Mouse (Mus musculus) limb, embryonic 12.5 days (tissue): ENCODE data around the gene Prc1. TPM values are rescaled to one million over a fixed set of nuclear protein-coding genes. Genes with fewer than 3 reads are reported as not detected.
"Not testable (repeated sequence)": the region's sequence is repeated elsewhere in the genome, so short reads cannot be mapped to it uniquely, and the experiment has no call there.

Experiments
- ATAC-seq: fragments of 200-750 bp; cut with Nextera tagmentation; 2 replicates; pipeline ENCODE4 v1.8.0; 2017; ENCODE audit warnings: low read depth, moderate TSS enrichment; ENCODE audit not compliant: insufficient number of reproducible peaks, insufficient read depth, low FRiP score, low TSS enrichment
- H3K27ac ChIP-seq: fragments of 300-500 bp; sonication (generic); 2 replicates; pipeline ENCODE4 v1.5.1; 2016; ENCODE audit warnings: mild to moderate bottlenecking, moderate library complexity
- H3K27me3 ChIP-seq: fragments of 300-500 bp; sonication (generic); 2 replicates; pipeline ENCODE4 v1.6.1; 2016; ENCODE audit warnings: mild to moderate bottlenecking, moderate library complexity
- H3K36me3 ChIP-seq: fragments of 300-500 bp; sonication (generic); 2 replicates; pipeline ENCODE4 v1.6.1; 2016; ENCODE audit warnings: mild to moderate bottlenecking, moderate library complexity
- H3K4me1 ChIP-seq: fragments of 300-500 bp; sonication (generic); replicated peaks from 2 replicates; pipeline ENCODE4 v1.6.1; 2016
- H3K4me2 ChIP-seq: fragments of 300-500 bp; sonication (generic); 2 replicates; pipeline ENCODE4 v1.6.1; 2016; ENCODE audit warnings: mild to moderate bottlenecking, moderate library complexity
- H3K4me3 ChIP-seq: fragments of 300-500 bp; sonication (generic); replicated peaks from 2 replicates; pipeline ENCODE4 v1.5.1; 2016; ENCODE audit warnings: mild to moderate bottlenecking
- H3K9ac ChIP-seq: fragments of 300-500 bp; sonication (generic); replicated peaks from 2 replicates; pipeline ENCODE4 v1.6.1; 2016; ENCODE audit warnings: mild to moderate bottlenecking, moderate library complexity
- H3K9me3 ChIP-seq: fragments of 300-500 bp; sonication (generic); 2 replicates; pipeline ENCODE4 v1.6.1; 2016; ENCODE audit warnings: mild to moderate bottlenecking, moderate library complexity
- WGBS: fragments of 180-500 bp; shearing (Covaris S2); methylation state at CpG from one replicate; pipeline ENCODE4 v1.1.7; 2016; 5-methylcytosine and 5-hydroxymethylcytosine counted together
- polyA plus RNA-seq: library from polyadenylated mRNA; unstranded; fragments of >200 nt; fragmentation: Nextera tagmentation; extraction: Ambion mirVana; gene quantifications from 2 replicates; pipeline ENCODE4 v1.2.1, GENCODE M21; 2016

Prc1 gene
- polyA plus RNA-seq, 1 experiment from 2014 or later = 133 TPM

DNA sequence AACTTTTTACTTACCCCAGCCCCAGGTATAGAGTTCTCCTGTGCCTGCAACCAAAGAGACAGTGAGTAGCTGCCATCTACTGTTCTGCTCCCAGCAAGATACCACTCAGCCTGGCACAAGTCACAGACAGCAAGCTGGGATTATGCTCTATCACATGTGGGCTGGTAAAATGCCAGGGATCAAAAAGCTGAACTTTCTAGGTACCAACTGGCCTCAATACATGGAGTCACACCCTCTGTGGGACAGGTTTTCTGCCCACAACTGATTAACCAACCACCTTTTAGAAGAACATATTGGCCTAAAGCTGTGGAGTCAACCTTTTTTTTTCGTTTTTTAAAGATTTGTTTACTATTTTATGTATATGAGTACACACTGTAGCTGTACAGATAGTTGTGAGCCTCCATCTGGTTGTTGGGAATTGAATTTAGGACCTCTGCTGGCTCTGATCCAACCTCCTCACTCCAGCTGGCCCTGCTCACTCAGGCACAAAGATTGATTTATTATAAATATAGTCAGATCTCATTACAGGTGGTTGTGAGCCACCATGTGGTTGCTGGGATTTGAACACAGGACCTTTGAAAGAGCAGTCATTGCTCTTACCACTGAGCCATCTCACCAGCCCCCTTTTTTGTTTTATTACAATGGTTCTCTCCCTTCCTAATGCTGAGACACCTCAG, 23.3 kb downstream of the Prc1 start:
- no peak overlapping the region for H3K27ac ChIP-seq
- 76% methylated on average over 1 of the region's 1 CpGs for WGBS
- no peak overlapping the region for H3K4me3 ChIP-seq
- no peak for ATAC-seq
- no peaks in the 10 kb centered on the region for H3K9me3 ChIP-seq
- H3K4me2 ChIP-seq = no peak overlapping the region
- H3K36me3 ChIP-seq = peaks cover 79% of the 10 kb centered on the region
- no peaks in the 10 kb centered on the region for H3K4me1 ChIP-seq
- no peak overlapping the region for H3K9ac ChIP-seq
- no peaks in the 10 kb centered on the region for H3K27me3 ChIP-seq

DNA sequence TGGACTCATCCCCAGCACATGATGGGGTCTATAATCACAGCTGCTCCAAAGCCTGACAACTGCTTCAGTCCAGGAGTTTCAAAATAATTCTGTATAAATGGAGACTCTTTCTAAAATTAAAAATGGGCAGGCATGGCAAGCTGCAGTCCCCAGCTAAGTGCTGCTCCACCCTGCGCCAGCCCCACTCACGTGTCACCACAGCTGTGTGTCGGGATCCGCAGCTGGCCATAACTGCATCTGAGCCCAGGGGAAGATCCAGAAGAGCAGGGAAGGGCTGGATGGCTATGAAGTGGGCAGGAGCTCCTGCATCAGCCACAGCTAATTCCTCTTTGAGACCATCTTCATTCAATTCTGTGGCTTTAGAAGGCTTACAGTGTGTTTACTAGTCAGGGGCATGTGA, 24.4 kb downstream of the Prc1 start:
- H3K4me2 ChIP-seq = no peak overlapping the region
- H3K9me3 ChIP-seq = no peaks in the 10 kb centered on the region
- no peak overlapping the region for H3K9ac ChIP-seq
- WGBS = 94% methylated on average over 4 of the region's 4 CpGs
- 0 out of 2 replicates have a peak overlapping the region, but pooled peaks have one; percentile 20 for H3K27ac ChIP-seq
- peaks cover 69% of the 10 kb centered on the region for H3K36me3 ChIP-seq
- no peak for ATAC-seq
- no peaks in the 10 kb centered on the region for H3K27me3 ChIP-seq
- H3K4me1 ChIP-seq = peaks cover 9% of the 10 kb centered on the region
- H3K4me3 ChIP-seq = no peak overlapping the region

DNA sequence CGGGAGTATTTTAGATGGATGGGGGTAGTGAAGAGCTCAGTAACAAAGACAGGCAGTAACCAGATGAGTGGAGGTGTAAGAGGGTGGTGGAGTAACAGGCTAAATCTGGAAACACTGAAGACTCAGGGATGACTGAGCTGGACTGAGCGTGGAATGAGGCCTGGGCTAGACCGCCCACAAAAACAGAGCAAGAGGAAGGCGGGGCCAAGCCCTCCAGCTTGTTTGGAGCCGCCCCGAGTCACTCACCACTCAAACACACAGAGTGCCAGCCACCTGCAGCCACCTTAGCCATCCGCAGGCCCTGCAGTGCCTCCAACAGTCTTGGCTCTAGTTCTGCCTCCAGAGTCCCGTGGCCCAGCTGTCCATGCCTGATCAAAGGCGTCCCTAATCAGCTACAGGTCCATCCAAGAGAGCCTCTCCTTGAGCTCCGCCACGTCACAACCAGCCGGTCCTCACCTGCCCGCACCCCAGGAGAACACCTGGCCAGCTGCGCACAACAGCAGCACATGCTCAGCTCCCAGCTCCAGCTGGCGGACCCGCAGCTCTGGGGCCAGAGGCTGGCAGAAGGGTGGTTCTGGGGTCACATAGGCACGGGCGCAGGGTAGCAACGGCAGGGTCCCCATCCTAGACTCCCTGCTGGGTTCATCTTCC, 25.7 kb downstream of the Prc1 start:
- H3K9ac ChIP-seq = no peak overlapping the region
- ATAC-seq = no peak
- peaks cover 56% of the 10 kb centered on the region for H3K36me3 ChIP-seq
- H3K4me2 ChIP-seq = no peak overlapping the region
- H3K4me1 ChIP-seq = peaks cover 10% of the 10 kb centered on the region
- no peak overlapping the region for H3K4me3 ChIP-seq
- no peak overlapping the region for H3K27ac ChIP-seq
- no peaks in the 10 kb centered on the region for H3K9me3 ChIP-seq
- WGBS = 80% methylated on average over 19 of the region's 19 CpGs
- no peaks in the 10 kb centered on the region for H3K27me3 ChIP-seq

DNA sequence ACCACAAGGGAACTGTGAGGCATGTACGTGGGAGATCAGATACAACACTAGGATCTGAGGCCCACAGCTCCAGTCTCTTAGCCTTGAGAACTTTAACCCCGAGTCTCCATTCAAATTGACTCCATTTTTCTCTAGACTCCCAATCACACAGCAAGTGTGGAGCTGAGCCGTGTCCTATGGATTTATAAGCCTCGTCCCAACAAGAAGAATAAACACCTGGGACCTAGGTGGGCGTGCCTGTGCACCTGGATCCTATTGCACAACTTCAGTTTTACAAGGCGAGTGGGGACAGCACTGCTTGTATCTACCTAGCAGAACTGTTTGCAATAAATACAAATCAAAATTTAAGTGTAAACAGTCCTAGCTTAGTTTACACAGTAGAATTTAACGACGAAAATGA, 29.1 kb downstream of the Prc1 start:
- no peak for ATAC-seq
- whole genome bisulfite sequencing = 18% methylated on average over 8 of the region's 8 CpGs
- peaks cover 13% of the 10 kb centered on the region for H3K4me1 ChIP-seq
- H3K9ac ChIP-seq = peak overlapping the region; percentile 58
- H3K4me3 ChIP-seq = peak overlapping the region; percentile 61
- H3K4me2 ChIP-seq = peak overlapping the region; percentile 72
- peak overlapping the region; percentile 82; the same call in 1 of the 2 replicates for H3K27ac ChIP-seq
- H3K9me3 ChIP-seq = no peaks in the 10 kb centered on the region
- H3K36me3 ChIP-seq = peaks cover 61% of the 10 kb centered on the region
- H3K27me3 ChIP-seq = no peaks in the 10 kb centered on the region

DNA sequence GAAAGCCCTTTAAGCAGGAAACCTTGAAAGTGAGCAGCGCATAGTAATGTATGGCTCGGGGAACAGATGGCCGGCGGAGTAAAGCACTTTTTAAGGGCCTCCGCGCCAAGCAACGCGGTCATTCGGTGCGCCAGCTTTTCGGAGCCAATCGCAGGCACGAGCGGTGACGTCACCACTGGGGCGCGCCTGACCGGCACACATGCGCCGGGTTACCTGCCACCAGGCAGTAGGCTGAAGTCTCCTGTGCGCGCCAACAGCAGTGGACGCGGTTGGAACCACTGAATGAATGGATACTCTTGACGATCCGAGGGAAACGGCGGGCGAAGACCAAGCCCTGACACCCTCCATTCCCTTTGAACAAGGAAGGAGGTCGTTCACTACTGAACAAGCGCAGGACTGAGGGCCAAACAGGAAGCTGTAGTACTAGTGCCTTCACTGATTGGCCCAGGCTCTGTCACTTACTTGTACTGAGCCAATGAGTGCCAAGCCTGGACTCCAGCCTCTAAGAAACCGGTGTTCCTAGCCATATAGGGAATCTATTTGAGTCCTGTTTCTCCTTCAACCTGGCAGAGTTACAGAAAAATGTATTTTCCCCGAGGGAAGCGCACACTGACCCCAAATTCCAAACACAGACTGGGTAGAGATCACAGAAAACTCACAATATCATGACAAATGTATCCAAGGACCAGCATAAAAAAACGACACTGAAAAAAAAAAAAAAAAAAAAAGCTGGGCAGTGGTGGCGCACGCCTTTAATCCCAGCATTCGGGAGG, 30.0 kb downstream of the Prc1 start, which contains the start of gene Rccd1:
Gene Rccd1, minus strand, starts transcription at position 412 of the 773 bp plus-strand sequence.
- no peaks in the 10 kb centered on the region for H3K27me3 ChIP-seq
- H3K4me3 ChIP-seq = peak within 1 kb of the TSS; percentile 61
- ATAC-seq = peak; percentile 98
- peaks cover 61% of the 10 kb centered on the region for H3K36me3 ChIP-seq
- peak within 1 kb of the TSS; percentile 82 for H3K27ac ChIP-seq
- peak within 1 kb of the TSS; percentile 72 for H3K4me2 ChIP-seq
- WGBS = 3% methylated on average over 38 of the region's 38 CpGs
- peaks cover 13% of the 10 kb centered on the region for H3K4me1 ChIP-seq
- no peaks in the 10 kb centered on the region for H3K9me3 ChIP-seq
- peak within 1 kb of the TSS; percentile 58 for H3K9ac ChIP-seq

DNA sequence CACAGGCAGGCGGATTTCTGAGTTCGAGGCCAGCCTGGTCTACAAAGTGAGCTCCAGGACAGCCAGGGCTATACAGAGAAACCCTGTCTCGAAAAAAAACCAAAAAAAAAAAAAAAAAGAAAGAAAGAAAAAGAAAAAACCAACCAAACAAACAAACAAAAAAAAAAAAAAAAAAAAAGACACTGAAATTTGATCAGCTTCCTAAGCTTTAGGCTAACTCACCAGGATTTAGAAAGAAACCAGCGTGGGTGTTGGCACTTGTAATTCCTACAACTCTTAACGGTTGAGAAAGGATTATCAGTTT, 30.5 kb downstream of the Prc1 start:
- not testable (repeated sequence) for H3K4me2 ChIP-seq, ATAC-seq, H3K9ac ChIP-seq, H3K4me3 ChIP-seq, H3K27me3 ChIP-seq, H3K9me3 ChIP-seq
- WGBS = 50% methylated on average over 5 of the region's 5 CpGs
- Histone ChIP-seq H3K36me3 (peaks cover 62% of the 10 kb centered on the region), H3K4me1 (peaks cover 13% of the 10 kb centered on the region), H3K27ac (peak overlapping the region; percentile 45; the same call in 1 of the 2 replicates)

DNA sequence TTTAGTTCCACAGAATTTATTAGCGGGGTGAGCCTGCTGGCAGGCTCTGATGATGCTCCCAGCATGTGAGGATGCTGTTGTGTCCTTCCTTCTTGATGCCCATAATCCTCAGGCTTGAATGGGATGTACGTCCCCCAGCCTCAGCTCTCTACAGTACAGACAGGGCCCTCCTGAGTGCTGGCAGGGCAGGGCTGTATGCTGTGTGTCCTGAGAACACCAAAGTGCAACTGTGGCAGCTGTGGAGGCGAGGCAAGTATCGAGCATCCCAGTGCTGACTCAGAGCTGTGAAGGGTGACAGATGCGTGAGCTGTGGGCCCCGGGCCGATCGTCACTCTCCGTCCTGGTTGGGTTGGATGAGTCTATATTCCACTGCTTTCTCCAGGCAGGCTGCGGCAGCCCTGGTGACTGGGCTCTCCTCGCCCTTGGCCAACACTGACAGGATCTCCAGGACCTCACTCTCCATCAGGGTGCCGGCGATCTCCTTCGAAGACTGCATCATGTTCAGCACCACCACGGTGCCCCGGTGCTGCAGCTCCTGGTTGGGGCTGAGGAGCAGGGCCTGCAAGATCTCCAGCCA, 31.1 kb downstream of the Prc1 start:
- no peak overlapping the region for H3K4me2 ChIP-seq
- H3K4me3 ChIP-seq = no peak overlapping the region
- peaks cover 13% of the 10 kb centered on the region for H3K4me1 ChIP-seq
- peaks cover 62% of the 10 kb centered on the region for H3K36me3 ChIP-seq
- 93% methylated on average over 16 of the region's 16 CpGs for WGBS
- H3K9me3 ChIP-seq = no peaks in the 10 kb centered on the region
- peak overlapping the region; percentile 45; the same call in 1 of the 2 replicates for H3K27ac ChIP-seq
- no peak overlapping the region for H3K9ac ChIP-seq
- no peak for ATAC-seq
- H3K27me3 ChIP-seq = no peaks in the 10 kb centered on the region

DNA sequence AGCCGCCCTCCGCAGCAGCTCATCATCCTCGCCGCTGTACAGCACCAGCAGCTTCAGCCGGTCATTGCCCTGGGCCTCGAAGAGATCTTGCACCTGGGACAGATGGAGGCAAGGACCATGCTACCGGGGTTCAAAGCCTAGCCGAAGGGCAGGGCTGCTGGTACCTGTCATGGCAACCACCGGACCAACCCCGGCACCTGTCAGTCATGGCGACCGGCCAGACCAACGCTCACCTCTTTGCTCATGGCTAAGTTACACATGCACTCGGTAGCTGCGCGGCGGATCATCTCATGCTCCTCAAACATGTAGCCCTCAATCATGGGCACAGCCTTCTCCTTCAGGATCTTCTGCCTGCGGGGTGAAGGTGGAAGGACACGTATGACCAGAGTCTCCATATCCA, 31.8 kb downstream of the Prc1 start:
- H3K4me1 ChIP-seq = peaks cover 13% of the 10 kb centered on the region
- H3K27me3 ChIP-seq = no peaks in the 10 kb centered on the region
- no peak for ATAC-seq
- H3K27ac ChIP-seq = no peak overlapping the region
- H3K9ac ChIP-seq = no peak overlapping the region
- no peak overlapping the region for H3K4me2 ChIP-seq
- no peaks in the 10 kb centered on the region for H3K9me3 ChIP-seq
- H3K36me3 ChIP-seq = peaks cover 62% of the 10 kb centered on the region
- H3K4me3 ChIP-seq = no peak overlapping the region
- WGBS = 98% methylated on average over 19 of the region's 19 CpGs

DNA sequence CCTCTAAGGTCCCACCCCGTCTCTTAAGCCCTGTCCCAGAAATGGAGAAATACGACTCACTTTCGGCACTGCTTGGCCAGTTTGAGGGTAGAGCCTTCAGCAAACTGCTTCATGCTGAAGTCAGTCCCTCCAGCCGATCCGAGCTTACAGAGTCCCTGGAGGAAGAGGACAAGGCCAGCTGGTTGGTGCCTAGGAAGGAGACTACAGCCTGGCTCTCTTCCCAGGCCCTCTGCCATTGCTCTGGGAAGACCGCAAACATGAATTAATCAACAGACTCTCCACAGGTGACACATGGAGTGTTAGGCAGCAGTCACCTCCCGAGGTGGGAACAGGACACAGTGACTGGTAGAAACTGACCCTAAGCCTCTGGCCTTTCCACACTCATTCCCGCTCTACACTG, 36.0 kb downstream of the Prc1 start:
- ATAC-seq = no peak
- 89% methylated on average over 8 of the region's 8 CpGs for WGBS
- H3K36me3 ChIP-seq = peaks cover 99% of the 10 kb centered on the region

DNA sequence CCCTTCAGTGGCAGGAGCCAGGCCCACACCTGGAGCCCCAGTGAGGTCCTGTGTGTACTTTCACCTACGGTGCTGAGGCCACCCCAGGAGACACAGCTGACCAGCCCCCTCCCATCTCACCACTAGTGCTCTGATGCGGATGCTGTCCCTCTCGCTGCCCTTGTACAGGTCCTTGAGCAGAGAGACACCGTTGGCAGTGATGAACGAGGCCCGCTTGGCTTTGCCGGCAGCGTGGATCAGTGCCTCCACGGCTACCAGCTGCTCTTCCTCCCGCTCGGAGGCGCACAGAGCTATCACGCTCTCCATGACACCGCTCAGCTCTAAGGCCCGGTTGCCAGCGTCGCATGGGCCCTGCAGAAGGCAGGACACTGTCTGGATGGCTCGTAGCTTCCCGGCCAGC, 37.2 kb downstream of the Prc1 start:
- no peaks in the 10 kb centered on the region for H3K4me1 ChIP-seq
- no peaks in the 10 kb centered on the region for H3K27me3 ChIP-seq
- no peak overlapping the region for H3K4me3 ChIP-seq
- H3K9ac ChIP-seq = no peak overlapping the region
- H3K27ac ChIP-seq = no peak overlapping the region
- no peak for ATAC-seq
- no peak overlapping the region for H3K4me2 ChIP-seq
- WGBS = 95% methylated on average over 19 of the region's 19 CpGs
- peaks cover 9% of the 10 kb centered on the region; the same call in 1 of the 2 replicates for H3K9me3 ChIP-seq
- peaks cover 99% of the 10 kb centered on the region for H3K36me3 ChIP-seq

More for the DNA sequence above, 36.0 kb downstream of the Prc1 start:
- peaks cover 9% of the 10 kb centered on the region; the same call in 1 of the 2 replicates for H3K9me3 ChIP-seq
- no peak overlapping the region for H3K4me2 ChIP-seq
- H3K27ac ChIP-seq = no peak overlapping the region
- no peak overlapping the region for H3K4me3 ChIP-seq
- no peaks in the 10 kb centered on the region for H3K4me1 ChIP-seq
- no peak overlapping the region for H3K9ac ChIP-seq
- no peaks in the 10 kb centered on the region for H3K27me3 ChIP-seq

DNA sequence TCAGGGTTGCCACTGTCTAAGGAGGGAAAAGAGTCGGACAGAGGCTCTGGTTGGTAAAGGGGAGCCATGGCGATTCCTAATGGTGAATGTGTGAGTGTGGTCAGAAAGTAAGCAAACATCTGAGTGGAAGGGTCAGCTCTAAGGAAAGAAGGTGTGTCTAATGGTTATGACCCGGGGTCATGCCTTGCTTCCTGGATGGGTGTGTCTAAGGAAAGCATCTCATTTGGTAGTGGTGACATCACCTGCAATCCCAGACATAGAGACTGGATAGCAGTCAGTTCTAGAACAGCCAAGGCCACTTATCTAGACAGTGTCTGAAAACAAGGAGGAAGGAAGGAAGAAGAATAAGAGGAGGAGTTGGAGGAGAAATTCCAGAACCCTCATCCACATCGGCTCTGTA, 40.6 kb downstream of the Prc1 start:
- Histone ChIP-seq H3K9me3 (peaks cover 9% of the 10 kb centered on the region; the same call in 1 of the 2 replicates), H3K4me2 (no peak overlapping the region), H3K4me1 (peaks cover 19% of the 10 kb centered on the region), H3K36me3 (peaks cover 78% of the 10 kb centered on the region), H3K9ac (no peak overlapping the region), H3K27ac (no peak overlapping the region), H3K4me3 (no peak overlapping the region), H3K27me3 (no peaks in the 10 kb centered on the region)
- WGBS = 87% methylated on average over 4 of the region's 4 CpGs
- no peak for ATAC-seq
